Mouse (Mus musculus) embryonic facial prominence, embryonic 11.5 days (tissue): ENCODE data around the gene Nsmce1. TPM values are rescaled to one million over a fixed set of nuclear protein-coding genes. Genes with fewer than 3 reads are reported as not detected.

Source experiments
- ATAC-seq: fragments of 200-750 bp; cut with Nextera tagmentation; replicated peaks from 2 replicates; pipeline ENCODE4 v1.8.0; 2017; ENCODE audit warnings: low read depth; ENCODE audit not compliant: insufficient number of reproducible peaks, low FRiP score, low TSS enrichment
- DNase-seq: peaks from one replicate; pipeline ENCODE4 v3.0.0-alpha.2; 2015; ENCODE audit warnings: low spot score
- H3K27ac ChIP-seq: fragments of 300-500 bp; sonication (generic); replicated peaks from 2 replicates; pipeline ENCODE4 v1.5.1; 2014; ENCODE audit warnings: mild to moderate bottlenecking, low read depth, low read length, control low read depth
- H3K27me3 ChIP-seq: fragments of 300-500 bp; sonication (generic); 2 replicates; pipeline ENCODE4 v1.6.1; 2014; ENCODE audit warnings: mild to moderate bottlenecking, low read length, moderate library complexity, mixed read lengths; ENCODE audit not compliant: control insufficient read depth, insufficient read depth
- H3K36me3 ChIP-seq: fragments of 300-500 bp; sonication (generic); replicated peaks from 2 replicates; pipeline ENCODE4 v1.6.1; 2014; ENCODE audit warnings: low read depth, mild to moderate bottlenecking, low read length, moderate library complexity, mixed read lengths; ENCODE audit not compliant: control insufficient read depth, insufficient read depth
- H3K4me1 ChIP-seq: fragments of 300-500 bp; sonication (generic); 2 replicates; pipeline ENCODE4 v1.6.1; 2014; ENCODE audit warnings: low read length, mixed read lengths; ENCODE audit not compliant: control insufficient read depth, insufficient read depth
- H3K4me2 ChIP-seq: fragments of 300-500 bp; sonication (generic); 2 replicates; pipeline ENCODE4 v1.6.1; 2014; ENCODE audit warnings: low read depth, mild to moderate bottlenecking, control low read depth, low read length, moderate library complexity
- H3K4me3 ChIP-seq: fragments of 300-500 bp; sonication (generic); 2 replicates; pipeline ENCODE4 v1.5.1; 2014; ENCODE audit warnings: low read depth, low read length, control low read depth
- H3K9ac ChIP-seq: fragments of 300-500 bp; sonication (generic); replicated peaks from 2 replicates; pipeline ENCODE4 v1.6.1; 2014; ENCODE audit warnings: mild to moderate bottlenecking, control low read depth, low read length
- H3K9me3 ChIP-seq: fragments of 300-500 bp; sonication (generic); replicated peaks from 2 replicates; pipeline ENCODE4 v1.6.1; 2016; ENCODE audit warnings: mild to moderate bottlenecking, low read length, inconsistent platforms, mixed read lengths; ENCODE audit not compliant: control insufficient read depth
- WGBS: fragments of 180-500 bp; shearing (Covaris S2); extraction: QIAGEN DNeasy Blood & Tissue Kit; methylation state at CpG from one replicate; pipeline ENCODE4 v1.1.7; 2014; 5-methylcytosine and 5-hydroxymethylcytosine counted together
- polyA plus RNA-seq: library from polyadenylated mRNA; unstranded; fragments of >200 nt; fragmentation: Nextera tagmentation; extraction: Ambion mirVana; gene quantifications from 2 replicates; pipeline ENCODE4 v1.2.1, GENCODE M21; 2014

The Nsmce1 gene
- polyA plus RNA-seq, 1 experiment from 2014 or later = 119 TPM

GRCm38 (mm10) chr7:125486121-125486630, 5.2 kb downstream of the Nsmce1 start:
- 93% methylated on average over 16 of the region's 16 CpGs for WGBS
- no peaks in the 10 kb centered on the region; the same call in 1 of the 2 replicates for H3K36me3 ChIP-seq
- no peaks in the 10 kb centered on the region for H3K9me3 ChIP-seq
- H3K4me3 ChIP-seq = no peak overlapping the region
- no peaks in the 10 kb centered on the region for H3K4me1 ChIP-seq
- no peaks in the 10 kb centered on the region for H3K27me3 ChIP-seq
- H3K4me2 ChIP-seq = no peak overlapping the region
- ATAC-seq (no peak), DNase-seq (no peak)
- H3K9ac ChIP-seq = no peak overlapping the region
- H3K27ac ChIP-seq = no peak overlapping the region

GRCm38 (mm10) chr7:125484791-125485190, 6.6 kb downstream of the Nsmce1 start:
- ATAC-seq (no peak), DNase-seq (no peak)
- Histone ChIP-seq H3K9me3 (no peaks in the 10 kb centered on the region), H3K4me3 (no peak overlapping the region), H3K4me1 (no peaks in the 10 kb centered on the region), H3K36me3 (no peaks in the 10 kb centered on the region; the same call in 1 of the 2 replicates), H3K9ac (no peak overlapping the region), H3K4me2 (no peak overlapping the region), H3K27me3 (no peaks in the 10 kb centered on the region), H3K27ac (no peak overlapping the region)
- WGBS = 85% methylated on average over 7 of the region's 7 CpGs

- H3K36me3 ChIP-seq = no peaks in the 10 kb centered on the region; the same call in 1 of the 2 replicates
- H3K4me1 ChIP-seq = no peaks in the 10 kb centered on the region
- H3K9ac ChIP-seq = no peak overlapping the region
- no peak overlapping the region for H3K4me3 ChIP-seq
- ATAC-seq (no peak), DNase-seq (no peak)
- no peak overlapping the region for H3K4me2 ChIP-seq
- no peaks in the 10 kb centered on the region for H3K27me3 ChIP-seq
- no peak overlapping the region for H3K27ac ChIP-seq
- H3K9me3 ChIP-seq = no peaks in the 10 kb centered on the region
- 60% methylated on average over 2 of the region's 2 CpGs for WGBS
Observed at GRCm38 (mm10) chr7:125482886-125483285, 8.5 kb downstream of the Nsmce1 start.

- WGBS = 80% methylated on average over 3 of the region's 3 CpGs
- Histone ChIP-seq H3K4me1 (no peaks in the 10 kb centered on the region), H3K4me2 (no peak overlapping the region), H3K27ac (no peak overlapping the region), H3K27me3 (no peaks in the 10 kb centered on the region), H3K4me3 (no peak overlapping the region), H3K9me3 (no peaks in the 10 kb centered on the region), H3K9ac (no peak overlapping the region), H3K36me3 (no peaks in the 10 kb centered on the region; the same call in 1 of the 2 replicates)
- ATAC-seq (no peak), DNase-seq (no peak)
Observed at GRCm38 (mm10) chr7:125482339-125482738, 9.1 kb downstream of the Nsmce1 start.

GRCm38 (mm10) chr7:125480518-125480917, 10.9 kb downstream of the Nsmce1 start:
- H3K27ac ChIP-seq = no peak overlapping the region
- H3K9me3 ChIP-seq = no peaks in the 10 kb centered on the region
- H3K4me1 ChIP-seq = no peaks in the 10 kb centered on the region
- no peaks in the 10 kb centered on the region for H3K27me3 ChIP-seq
- DNase-seq (no peak), ATAC-seq (no peak)
- H3K4me2 ChIP-seq = no peak overlapping the region
- H3K4me3 ChIP-seq = no peak overlapping the region
- no peak overlapping the region for H3K9ac ChIP-seq
- no peaks in the 10 kb centered on the region; the same call in 1 of the 2 replicates for H3K36me3 ChIP-seq
- WGBS = 92% methylated on average over 4 of the region's 4 CpGs

GRCm38 (mm10) chr7:125478391-125478984, 12.9 kb downstream of the Nsmce1 start:
- no peak overlapping the region for H3K4me3 ChIP-seq
- H3K36me3 ChIP-seq = no peaks in the 10 kb centered on the region
- no peak overlapping the region for H3K4me2 ChIP-seq
- no peaks in the 10 kb centered on the region for H3K27me3 ChIP-seq
- DNase-seq (no peak), ATAC-seq (no peak)
- H3K9me3 ChIP-seq = no peaks in the 10 kb centered on the region
- WGBS = 75% methylated on average over 7 of the region's 7 CpGs
- H3K4me1 ChIP-seq = no peaks in the 10 kb centered on the region
- H3K9ac ChIP-seq = no peak overlapping the region
- no peak overlapping the region for H3K27ac ChIP-seq

- Histone ChIP-seq H3K27me3 (no peaks in the 10 kb centered on the region), H3K4me1 (peaks cover 3% of the 10 kb centered on the region), H3K4me3 (no peak overlapping the region), H3K27ac (no peak overlapping the region), H3K36me3 (no peaks in the 10 kb centered on the region), H3K4me2 (no peak overlapping the region), H3K9me3 (no peaks in the 10 kb centered on the region), H3K9ac (no peak overlapping the region)
- DNase-seq (no peak), ATAC-seq (no peak)
- 66% methylated on average over 11 of the region's 11 CpGs for WGBS
Observed at GRCm38 (mm10) chr7:125475601-125476251, 15.7 kb downstream of the Nsmce1 start.

- no peak overlapping the region for H3K4me2 ChIP-seq
- H3K9me3 ChIP-seq = no peaks in the 10 kb centered on the region
- no peak overlapping the region for H3K4me3 ChIP-seq
- WGBS = 82% methylated on average over 4 of the region's 4 CpGs
- no peaks in the 10 kb centered on the region for H3K27me3 ChIP-seq
- H3K9ac ChIP-seq = no peak overlapping the region
- DNase-seq (no peak), ATAC-seq (no peak)
- H3K4me1 ChIP-seq = peaks cover 3% of the 10 kb centered on the region
- H3K27ac ChIP-seq = no peak overlapping the region
- H3K36me3 ChIP-seq = no peaks in the 10 kb centered on the region
Observed at GRCm38 (mm10) chr7:125474535-125474934, 16.9 kb downstream of the Nsmce1 start.
